Mouse (Mus musculus): ENCODE data around the gene Ccdc173.

Ccdc173 gene

DNA sequence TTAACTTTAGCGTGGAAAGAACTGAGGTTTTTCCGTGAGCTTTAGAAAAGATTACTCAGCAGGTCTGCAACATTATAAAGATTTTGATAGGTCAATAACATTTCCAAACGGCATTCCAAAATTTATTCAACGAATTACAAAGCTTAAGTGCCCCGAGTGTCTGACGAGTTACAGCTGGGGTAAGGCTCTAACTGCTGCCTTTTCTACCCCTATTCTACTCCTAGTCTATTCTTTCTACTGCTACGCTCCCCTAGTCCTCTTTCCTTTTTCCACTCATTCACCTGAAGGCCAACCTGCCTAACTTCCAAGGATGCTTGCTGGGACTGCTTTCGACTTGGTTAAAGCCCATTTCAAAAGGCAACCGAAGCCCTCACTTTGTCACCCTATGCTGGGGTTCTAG lies 401 bp downstream of the Ccdc173 start:
- DNase-seq, result no peak

DNA sequence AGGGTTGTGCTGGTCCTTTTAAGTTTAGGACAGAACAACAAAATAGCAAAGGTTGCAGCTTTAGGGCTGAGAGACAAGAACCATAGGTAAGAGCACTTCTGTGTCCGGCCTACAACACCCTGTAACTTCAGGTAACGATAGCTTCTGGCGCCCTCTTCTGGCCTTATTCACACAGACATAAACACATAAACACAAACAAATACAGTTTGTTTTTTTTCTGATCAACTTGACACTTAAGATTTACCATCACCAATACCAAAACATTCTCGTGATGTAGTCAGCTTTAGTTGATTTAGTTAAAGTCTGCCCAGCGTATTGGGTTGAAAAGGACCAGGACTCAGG lies 10.6 kb downstream of the Ccdc173 start:
- no peak for DNase-seq

DNA sequence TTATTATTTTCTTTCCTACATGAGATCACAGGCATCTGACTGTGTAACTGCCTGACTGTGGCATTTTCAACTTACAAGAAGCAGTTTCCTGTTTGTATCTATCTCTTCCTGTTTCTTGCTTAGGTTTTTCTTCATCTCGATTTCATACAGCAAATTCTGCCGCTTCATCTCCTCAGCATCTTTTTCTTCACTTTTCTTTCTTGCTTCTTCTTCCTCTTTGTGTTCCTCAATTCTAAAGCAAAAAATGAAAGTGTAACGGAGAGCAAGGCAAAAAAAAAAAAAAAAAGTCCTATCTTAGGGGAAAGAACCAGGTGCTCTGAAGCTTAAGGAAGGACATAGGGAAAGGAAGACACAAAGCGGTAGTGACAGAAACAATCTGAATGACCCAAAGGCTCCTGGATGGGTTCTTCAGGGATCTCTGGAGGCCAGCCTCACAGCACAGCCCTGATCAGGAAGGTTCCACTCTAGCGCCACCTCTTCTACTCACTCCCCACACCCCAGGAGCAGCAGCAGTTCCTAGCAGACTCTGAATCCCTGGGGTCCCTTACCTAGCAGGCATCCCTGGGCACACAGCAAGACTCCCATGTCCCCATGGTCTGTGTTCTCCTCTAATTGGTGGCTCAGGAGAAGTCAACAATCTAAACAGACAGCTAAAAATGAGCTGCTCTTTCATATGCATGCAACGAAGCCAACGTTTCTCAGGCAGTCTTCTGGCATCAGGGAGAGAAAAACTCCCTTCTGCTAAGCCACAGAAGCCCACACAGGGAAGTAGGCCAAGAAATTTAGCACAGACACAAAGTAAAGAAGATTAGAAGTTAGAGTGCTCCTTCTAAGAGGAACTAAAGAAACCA lies 11.2 kb downstream of the Ccdc173 start:
- DNase-seq, result no peak

DNA sequence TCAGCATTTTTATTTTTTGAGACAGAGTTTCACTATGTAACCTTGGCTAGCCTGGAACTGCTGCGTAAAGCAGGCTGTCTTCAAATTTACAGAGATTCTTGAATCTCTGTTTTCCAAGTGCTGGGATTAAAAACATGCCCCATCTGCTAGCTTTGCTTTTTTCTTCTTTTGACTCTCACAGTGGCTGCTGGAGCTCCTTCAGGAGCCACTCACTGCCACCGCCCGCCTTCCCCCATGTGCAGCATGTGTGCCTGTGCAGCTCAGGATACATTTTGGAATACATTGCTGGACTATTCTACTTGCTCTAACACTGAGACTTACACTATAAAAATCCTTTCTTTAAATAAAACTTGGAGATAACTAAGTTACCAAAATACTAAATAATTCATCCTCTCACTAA lies 16.0 kb downstream of the Ccdc173 start:
- DNase-seq, result no peak

DNA sequence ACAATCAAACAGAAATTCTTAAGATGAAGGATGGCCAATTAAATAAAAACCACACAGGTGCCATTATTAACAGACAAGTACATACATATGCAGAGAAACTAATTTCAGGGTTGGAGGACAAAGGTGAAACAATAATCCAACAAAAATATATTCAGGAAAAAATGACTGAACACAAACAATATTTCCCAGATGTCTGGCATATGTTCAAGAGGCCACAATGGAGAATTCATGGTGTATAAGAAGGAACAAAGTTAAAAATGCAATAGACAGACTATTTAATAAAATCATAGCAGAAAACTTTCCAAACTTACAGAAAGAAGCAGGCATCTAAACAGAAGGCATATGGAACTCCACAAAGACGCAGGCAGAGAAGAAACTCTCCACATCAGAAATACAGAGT lies 24.7 kb downstream of the Ccdc173 start:
- no peak for DNase-seq

DNA sequence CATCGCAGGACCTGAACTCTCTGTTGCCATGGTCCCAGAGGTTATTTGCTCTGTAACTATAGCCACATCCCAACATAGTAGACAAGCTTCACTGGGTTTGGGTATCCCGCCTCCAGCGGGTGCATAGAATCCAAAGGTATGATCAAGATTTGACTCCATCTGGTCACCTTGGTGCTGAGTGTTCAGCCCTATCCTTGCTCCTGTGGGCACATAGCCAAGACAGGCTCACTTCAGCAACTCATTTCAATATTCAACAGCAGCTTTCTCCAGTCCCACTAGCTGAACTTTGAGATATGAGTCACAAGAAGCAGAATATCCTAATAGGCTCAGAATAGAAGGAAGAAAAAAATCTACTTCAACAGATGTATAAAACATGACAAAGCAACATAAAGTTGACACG lies 26.0 kb downstream of the Ccdc173 start:
- DNase-seq, result no peak

DNA sequence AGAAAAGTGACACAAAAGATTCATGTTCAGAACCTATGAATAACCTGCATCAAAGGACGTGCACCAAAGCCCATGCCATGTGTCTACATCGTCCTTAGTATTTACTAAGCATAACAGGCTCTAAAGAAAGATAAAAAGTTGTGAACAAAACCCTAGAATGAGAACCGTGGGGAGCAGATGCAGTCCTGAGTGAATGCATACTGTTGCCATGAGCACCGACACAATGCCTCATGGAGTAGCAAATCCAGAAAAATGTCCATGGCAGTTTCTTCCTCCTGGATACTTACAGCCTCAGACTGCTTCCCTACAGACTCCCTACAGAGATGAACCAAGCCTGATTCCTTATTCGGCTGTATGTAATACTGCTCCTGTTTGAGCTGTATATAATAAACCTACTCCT lies 28.4 kb downstream of the Ccdc173 start:
- DNase-seq, result no peak

DNA sequence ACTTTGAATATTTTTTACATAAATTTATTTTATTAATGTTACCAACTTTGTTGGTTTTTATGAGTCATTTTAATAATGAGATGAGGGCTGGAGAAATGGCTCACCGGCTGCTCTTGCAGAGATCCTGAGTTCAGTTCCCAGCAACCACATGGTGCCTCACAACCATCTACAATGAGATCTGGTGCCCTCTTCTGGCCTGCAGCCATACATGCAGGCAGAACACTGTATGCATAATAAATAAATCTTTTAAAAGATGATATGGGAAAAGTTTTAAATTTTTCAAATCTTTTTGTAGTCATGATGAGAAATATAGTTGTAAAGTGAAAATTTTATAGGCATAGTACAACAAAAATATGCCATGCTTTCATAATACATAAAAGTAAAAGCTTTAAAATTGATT lies 44.3 kb downstream of the Ccdc173 start:
- no peak for DNase-seq

DNA sequence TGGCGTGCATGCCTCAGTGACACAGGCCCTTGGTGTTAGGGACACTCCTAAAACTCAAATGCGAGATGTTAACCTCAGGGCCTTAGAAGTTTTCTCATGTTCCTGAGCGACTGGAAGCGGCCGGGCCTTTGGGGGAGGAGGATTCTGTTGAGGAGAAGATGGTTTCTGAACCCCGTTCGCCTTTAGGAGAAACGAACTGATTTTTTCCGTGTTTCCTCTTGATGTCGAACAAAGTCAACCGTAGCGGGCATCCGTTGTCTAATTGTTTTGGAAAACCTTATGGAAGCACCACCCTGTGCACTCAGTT lies 65.9 kb downstream of the Ccdc173 start:
- DNase-seq, result no peak

DNA sequence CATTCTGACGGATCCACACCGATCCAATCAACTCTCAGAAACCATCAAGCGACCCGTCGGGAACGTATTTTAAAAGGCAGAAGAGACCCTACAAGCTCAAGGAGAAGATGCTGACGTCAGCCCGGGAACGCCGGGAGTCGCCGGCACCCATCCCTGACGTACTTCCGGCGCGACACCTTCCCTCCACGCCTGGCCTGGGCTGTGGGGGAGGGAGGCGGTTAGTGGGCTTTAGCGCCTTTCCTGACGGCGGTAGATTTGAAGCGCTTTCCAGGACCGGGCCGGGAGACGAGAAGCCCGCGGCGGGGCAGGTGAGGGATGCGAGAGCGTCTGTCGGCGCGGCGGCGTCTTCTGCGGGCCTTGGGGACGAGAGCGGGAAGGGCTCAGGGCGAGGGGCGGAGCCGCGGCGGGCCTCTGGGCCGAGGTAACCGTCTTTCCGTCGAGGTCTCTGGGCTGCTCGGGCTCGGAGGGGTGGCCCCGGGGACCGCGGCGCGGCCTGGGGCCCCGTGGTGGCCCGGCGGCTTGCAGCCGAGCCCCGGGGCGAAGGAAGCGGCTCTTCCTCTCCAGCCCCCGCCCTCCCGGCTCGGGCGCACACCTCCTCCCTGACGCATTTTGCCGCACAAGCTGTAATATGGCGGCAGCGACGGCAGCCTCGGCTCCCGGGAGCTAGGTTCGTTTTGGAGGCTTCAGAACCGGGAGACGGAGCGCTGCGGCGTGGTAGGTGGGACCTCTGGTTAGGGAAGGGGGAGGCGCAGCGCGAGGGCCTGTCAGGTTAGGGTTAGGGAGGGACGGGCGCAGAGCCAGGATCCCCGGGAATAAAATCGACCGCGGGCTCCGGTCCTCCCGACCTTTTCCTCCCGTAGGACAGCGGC lies 66.5 kb downstream of the Ccdc173 start:
- peak; percentile 94 to 96 for DNase-seq

DNA sequence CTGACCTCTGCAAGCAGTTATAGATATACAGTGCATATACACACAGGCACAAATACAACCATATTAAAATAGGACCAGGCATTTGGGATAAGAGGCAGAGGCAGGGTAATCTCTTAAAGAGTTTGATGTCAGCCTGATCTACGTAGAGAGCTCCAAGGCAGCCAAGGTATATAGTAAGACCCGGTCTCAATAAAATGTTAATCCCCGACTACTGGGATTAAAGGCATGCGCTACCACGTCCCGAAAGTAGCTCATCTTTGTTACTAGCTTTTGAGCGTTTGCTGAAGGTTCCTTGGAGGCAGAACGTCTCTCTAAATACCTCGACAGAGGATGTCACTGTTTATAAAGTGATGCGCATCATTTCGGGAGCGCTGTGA lies 67.1 kb downstream of the Ccdc173 start, which contains the start of gene Ppig:
Gene Ppig (plus strand): TSS at position 273 of the 377 bp plus-strand sequence.
- no peak for DNase-seq

DNA sequence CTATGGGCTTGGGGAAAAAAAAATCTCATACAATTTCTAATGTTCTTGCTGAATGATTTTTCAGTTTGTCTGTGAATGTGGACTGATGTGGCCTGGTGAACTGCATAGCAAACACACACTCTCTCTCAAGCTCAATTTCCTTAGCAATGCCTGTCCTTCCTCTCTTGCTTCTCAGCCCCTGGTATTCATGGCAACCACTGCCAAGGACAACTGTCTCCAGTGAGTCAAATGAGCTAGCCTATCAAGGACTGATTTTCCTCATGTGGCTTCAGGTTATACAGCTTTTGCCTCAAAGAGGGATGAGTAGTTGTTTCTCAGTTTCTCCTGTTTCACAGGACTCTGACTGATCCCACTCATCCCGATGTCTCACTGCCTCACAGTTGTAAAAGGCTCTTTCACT lies 70.3 kb downstream of the Ccdc173 start:
- DNase-seq, result no peak

DNA sequence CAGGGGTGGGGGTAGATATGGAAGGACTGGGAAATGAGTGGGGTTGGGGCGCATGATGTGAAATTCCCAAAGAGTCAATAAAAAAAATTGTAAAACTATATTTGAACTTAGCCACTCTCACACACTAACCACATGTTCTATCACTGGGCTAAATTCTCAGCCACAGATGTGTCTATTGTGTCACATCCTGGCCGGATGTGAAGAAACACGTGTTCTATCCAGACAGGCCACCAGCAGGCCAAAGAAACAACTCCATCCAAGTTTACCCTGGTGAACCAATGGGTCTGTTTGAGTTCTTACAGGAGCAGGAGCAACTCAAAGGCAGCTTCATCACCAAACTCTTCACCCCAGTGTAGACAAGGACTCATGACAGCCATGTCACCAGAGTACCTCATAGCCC lies 72.9 kb downstream of the Ccdc173 start:
- no peak for DNase-seq

DNA sequence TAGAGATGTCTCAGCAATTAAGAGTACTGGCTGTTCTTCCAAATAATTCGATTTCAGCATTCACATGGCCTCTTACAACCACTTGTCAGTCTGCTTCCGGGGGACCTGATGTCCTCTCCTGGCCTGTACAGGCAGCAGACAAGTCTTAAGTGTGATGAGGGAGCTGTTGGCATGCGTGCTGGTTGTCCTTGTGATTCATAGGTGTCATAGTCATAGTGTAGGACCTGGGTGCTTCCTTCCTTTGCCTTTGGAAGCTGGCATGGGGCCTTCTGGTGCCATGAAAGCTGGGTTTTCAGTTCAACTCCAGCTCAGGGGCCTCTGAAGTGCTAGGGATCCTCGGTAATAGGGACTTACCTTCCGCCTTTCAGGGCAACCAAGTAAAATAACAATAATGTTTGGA lies 75.2 kb downstream of the Ccdc173 start:
- DNase-seq, result no peak

DNA sequence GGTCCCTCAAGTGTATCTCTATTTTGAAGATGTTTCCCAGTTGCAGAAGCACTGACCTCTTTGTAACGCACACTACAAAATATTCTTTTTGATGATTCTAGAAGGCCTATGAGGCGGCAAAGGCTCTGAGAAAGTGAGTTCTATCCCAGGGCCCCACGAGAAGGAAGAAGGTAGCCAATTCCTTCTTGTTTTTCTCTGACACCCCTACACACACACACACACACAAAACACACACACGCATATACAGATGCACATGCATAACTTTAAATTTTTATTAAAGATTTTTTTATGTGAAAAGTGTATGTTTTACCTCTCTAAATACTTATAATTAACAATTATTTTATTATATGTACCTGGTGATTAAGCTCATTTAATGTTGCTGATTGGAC lies 75.8 kb downstream of the Ccdc173 start:
- no peak for DNase-seq

DNA sequence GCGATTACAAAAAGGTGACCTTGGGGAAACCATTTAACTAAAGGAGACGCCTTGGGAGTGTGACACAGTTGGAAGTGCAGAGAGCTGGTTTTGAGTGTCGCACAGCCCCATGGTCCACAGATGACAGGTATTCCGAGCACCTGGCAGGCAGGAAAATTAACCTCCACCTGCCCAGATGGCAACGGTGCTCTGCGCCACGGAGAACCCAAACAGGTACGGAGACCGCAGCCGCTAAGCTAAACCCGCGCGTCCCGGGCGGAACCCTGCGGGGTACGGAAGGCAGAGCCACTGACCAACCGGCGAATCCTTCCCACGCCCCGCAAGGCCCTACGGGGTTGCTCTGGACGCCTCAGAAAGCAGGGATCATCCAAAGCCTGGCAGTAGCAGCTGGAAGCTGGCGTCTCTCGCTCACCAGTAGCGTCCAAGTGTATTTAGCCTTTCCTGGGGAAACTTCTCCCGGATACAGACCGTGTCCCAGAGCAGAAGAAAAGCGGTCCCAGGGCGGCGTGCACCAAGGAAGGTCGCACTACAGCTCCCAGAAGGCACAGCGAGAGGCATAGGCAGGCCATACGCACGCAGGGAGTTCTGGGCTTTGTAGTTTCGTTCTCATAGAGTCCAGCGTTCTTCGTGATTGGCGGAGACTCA lies 76.3 kb downstream of the Ccdc173 start, which contains the start of gene Fastkd1:
Gene Fastkd1 (minus strand): TSS at position 536 of the 645 bp plus-strand sequence.
- peak; percentile 83 to 89 for DNase-seq

DNA sequence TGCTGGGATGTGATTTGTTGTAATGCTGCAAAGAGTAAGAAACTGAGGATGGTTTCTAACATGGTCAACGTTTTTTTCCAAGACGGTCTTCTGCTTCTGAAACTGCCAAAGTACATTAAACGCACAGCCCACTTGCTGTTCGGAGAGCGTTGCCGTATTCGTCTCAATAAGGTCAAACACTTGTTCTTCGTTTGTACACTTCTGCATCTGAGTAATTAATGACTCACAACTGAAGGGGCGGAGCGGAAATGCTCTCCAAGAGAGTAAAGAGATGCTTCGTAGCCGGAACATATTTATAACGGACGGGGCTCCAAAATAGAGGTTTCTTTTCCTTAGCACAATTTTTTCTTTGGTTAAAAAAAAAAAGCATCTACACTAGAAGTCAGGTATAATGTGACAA lies 77.2 kb downstream of the Ccdc173 start:
- DNase-seq, result no peak

Measured in cerebellum, postnatal 36 days (tissue).